Mouse (Mus musculus) cerebellum, adult 18-20 months (tissue): ENCODE data around the gene Tlr9.

ENCODE experiments used
- DNase-seq, 2 experiments: peaks; one replicate each; pipeline ENCODE4 v3.0.0; 2021

The Tlr9 gene

GRCm38 (mm10) chr9:106203990-106204851, 18.2 kb upstream of the Tlr9 start:
- DNase-seq, result peak; percentile 81 to 84

GRCm38 (mm10) chr9:106205713-106206290, 16.6 kb upstream of the Tlr9 start:
- peak in 1 of 2 experiments; percentile 38 for DNase-seq

GRCm38 (mm10) chr9:106206515-106206914, 15.9 kb upstream of the Tlr9 start:
- DNase-seq, result no peak

- DNase-seq, result no peak
These were observed 14.2 kb upstream of the Tlr9 start for GRCm38 (mm10) chr9:106208181-106208580.

- no peak for DNase-seq
These were observed 12.4 kb upstream of the Tlr9 start for GRCm38 (mm10) chr9:106209954-106210353.

- DNase-seq, result no peak
These were observed 11.4 kb upstream of the Tlr9 start for GRCm38 (mm10) chr9:106210853-106211609.

GRCm38 (mm10) chr9:106211680-106212593, 10.5 kb upstream of the Tlr9 start:
- DNase-seq, result peak; percentile 78 to 89

- DNase-seq, result no peak
These were observed 9.8 kb upstream of the Tlr9 start for GRCm38 (mm10) chr9:106212594-106212981.

- no peak for DNase-seq
These were observed 6.9 kb upstream of the Tlr9 start for GRCm38 (mm10) chr9:106215341-106216125.

GRCm38 (mm10) chr9:106216971-106217370, 5.4 kb upstream of the Tlr9 start:
- no peak for DNase-seq

- no peak for DNase-seq
These were observed 1.4 kb upstream of the Tlr9 start for GRCm38 (mm10) chr9:106220894-106221523.

GRCm38 (mm10) chr9:106222994-106223393, 596 bp downstream of the Tlr9 start:
- DNase-seq, result no peak

- DNase-seq, result no peak
These were observed 3.2 kb downstream of the Tlr9 start for GRCm38 (mm10) chr9:106225469-106226150.

- peak; percentile 26 to 48 for DNase-seq
These were observed 3.8 kb downstream of the Tlr9 start for GRCm38 (mm10) chr9:106226151-106226682.

GRCm38 (mm10) chr9:106227790-106228429, 5.5 kb downstream of the Tlr9 start:
- no peak for DNase-seq

GRCm38 (mm10) chr9:106230051-106230733, 7.8 kb downstream of the Tlr9 start:
- no peak for DNase-seq

GRCm38 (mm10) chr9:106230734-106231106, 8.3 kb downstream of the Tlr9 start:
- no peak for DNase-seq

- no peak for DNase-seq
These were observed 8.8 kb downstream of the Tlr9 start for GRCm38 (mm10) chr9:106231220-106231619.

GRCm38 (mm10) chr9:106231816-106232215, 9.4 kb downstream of the Tlr9 start:
- no peak for DNase-seq
